Mouse (Mus musculus): ENCODE data around the gene Wdtc1.
A peak's percentile ranks its signal among the peaks of the same experiment; 100 is the strongest.

Wdtc1 gene

GRCm38 (mm10) chr4:133251214-133251613, 102.1 kb downstream of the Wdtc1 start:
- DNase-seq (ENCODE audit: low read depth): no peak

DNA sequence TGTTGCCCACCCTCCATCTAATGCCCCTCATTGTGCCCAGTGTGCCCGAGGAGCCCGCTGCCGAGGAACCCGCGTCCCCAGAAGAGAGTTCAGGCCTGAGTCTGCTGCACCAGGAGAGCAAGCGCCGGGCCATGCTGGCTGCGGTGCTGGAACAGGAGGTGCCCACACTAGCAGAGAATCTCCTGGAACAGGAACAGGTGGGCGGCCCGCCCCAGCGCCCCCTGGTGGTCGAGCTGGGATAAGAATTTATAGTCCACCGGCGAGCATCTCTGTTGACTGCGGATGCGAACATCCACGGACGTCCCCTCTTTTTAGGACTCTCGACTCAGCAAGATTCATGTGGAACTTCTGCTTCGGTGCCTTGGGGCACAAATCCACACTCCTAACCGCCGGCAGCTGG, 102.7 kb downstream of the Wdtc1 start:
- DNase-seq (ENCODE audit: low read depth): peak; percentile 46

DNA sequence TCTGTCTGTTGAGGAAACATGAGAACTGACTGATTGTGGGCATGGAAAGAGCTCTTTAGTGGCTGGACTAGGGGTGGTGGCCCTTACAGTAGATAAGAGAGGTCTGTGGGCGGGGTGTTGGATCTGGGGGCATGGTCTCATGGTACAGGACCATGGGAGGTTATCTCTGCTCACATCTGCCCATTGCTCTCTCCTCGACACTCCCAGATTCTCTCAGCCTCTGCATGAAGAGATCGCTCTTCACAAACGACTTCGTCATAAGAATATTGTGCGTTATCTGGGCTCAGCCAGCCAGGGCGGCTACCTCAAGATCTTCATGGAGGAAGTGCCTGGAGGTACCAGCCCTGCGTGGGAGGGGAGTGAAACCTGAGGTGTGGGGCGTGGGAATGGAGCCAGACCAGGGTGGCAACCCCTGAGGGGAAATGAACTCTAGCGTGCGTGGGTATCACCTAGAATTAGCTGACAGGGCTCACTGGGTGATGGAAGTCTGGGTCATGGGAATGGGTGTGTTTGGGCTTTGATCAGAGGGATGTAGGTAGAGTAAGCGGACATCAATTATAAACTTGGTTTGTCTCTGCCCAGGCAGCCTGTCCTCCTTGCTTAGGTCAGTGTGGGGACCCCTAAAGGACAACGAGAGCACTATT, 105.4 kb downstream of the Wdtc1 start:
- peak; percentile 58 for DNase-seq (ENCODE audit: low read depth)

DNA sequence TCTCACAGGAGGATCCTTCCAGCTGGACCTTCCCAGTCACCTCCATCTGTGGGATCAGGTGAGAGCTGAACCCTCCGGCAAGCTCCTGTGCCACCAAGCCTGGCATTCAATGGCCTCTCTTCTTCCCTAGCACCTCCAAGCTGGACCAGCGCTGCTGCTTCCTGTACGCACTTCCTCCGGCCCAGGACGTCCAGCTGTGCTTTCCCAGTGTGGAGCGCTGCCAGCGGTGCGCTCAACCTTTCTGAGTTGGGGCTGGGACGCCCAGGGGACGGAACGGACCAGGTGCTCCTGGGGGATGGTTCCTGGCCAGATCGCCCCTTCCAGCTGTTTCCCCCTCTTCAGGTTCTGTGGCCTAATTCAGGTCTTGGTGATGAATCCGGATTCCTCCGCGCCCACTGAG, 106.2 kb downstream of the Wdtc1 start:
- no peak for DNase-seq (ENCODE audit: low read depth)

- DNase-seq (ENCODE audit: low read depth): no peak
Measured at GRCm38 (mm10) chr4:133244289-133244688, 109.0 kb downstream of the Wdtc1 start.

- no peak for DNase-seq (ENCODE audit: low read depth)
Measured at GRCm38 (mm10) chr4:133243538-133243937, 109.7 kb downstream of the Wdtc1 start.

GRCm38 (mm10) chr4:133242710-133243109, 110.6 kb downstream of the Wdtc1 start:
- DNase-seq (ENCODE audit: low read depth): no peak

Measured in c-Kit-positive CD71-negative TER-119-negative erythroid progenitor cells, embryonic 14.5 days (primary cell).